Mouse (Mus musculus) brown adipose tissue, adult 24 weeks (tissue): ENCODE results near the gene Pik3r4. TPM values are rescaled to one million over a fixed set of nuclear protein-coding genes. Genes with fewer than 3 reads are reported as not detected.

Experiments used
- H3K27ac ChIP-seq: fragments of 200-500 bp; replicated peaks from 2 replicates; pipeline ENCODE4 v1.5.1; 2012; ENCODE audit warnings: low read depth, mild to moderate bottlenecking, low read length
- H3K4me1 ChIP-seq: fragments of 200-500 bp; 2 replicates; pipeline ENCODE4 v1.6.1; 2012; ENCODE audit warnings: low read length, mixed read lengths; ENCODE audit not compliant: control insufficient read depth, insufficient read depth, insufficient read length
- H3K4me3 ChIP-seq: fragments of 200-500 bp; 2 replicates; pipeline ENCODE4 v1.5.1; 2012; ENCODE audit warnings: low read depth, mild to moderate bottlenecking, low read length, moderate library complexity; ENCODE audit not compliant: insufficient read depth
- polyA plus RNA-seq: library from polyadenylated mRNA; stranded (reverse); fragments of >200 nt; gene quantifications from 2 replicates; pipeline ENCODE4 v1.2.4, GENCODE M21; 2012; ENCODE audit not compliant: missing spikeins, insufficient read depth, insufficient read length

The Pik3r4 gene
- polyA plus RNA-seq, 1 experiment: 8.1 TPM

- H3K4me1 ChIP-seq: no peaks in the 10 kb centered on the region
- H3K27ac ChIP-seq: no peak overlapping the region
- H3K4me3 ChIP-seq: no peak overlapping the region
Observed at GRCm38 (mm10) chr9:105720430-105720829, 77.7 kb downstream of the Pik3r4 start.

- H3K4me3 ChIP-seq: no peak overlapping the region
- no peaks in the 10 kb centered on the region for H3K4me1 ChIP-seq
- H3K27ac ChIP-seq: no peak overlapping the region
Observed at GRCm38 (mm10) chr9:105731976-105732375, 89.2 kb downstream of the Pik3r4 start.

- Histone ChIP-seq H3K4me1 (no peaks in the 10 kb centered on the region), H3K4me3 (no peak overlapping the region), H3K27ac (no peak overlapping the region)
Observed at GRCm38 (mm10) chr9:105734651-105735050, 91.9 kb downstream of the Pik3r4 start.

- Histone ChIP-seq H3K4me3 (no peak overlapping the region), H3K27ac (no peak overlapping the region), H3K4me1 (no peaks in the 10 kb centered on the region)
Observed at GRCm38 (mm10) chr9:105735195-105735594, 92.4 kb downstream of the Pik3r4 start.

Other genes starting within 250 kb of the Pik3r4 start
- gene Aste1, start 247.6 kb upstream of the Pik3r4 start, polyA plus RNA-seq: 7.3 and 11.8 TPM in 2 replicates
- gene Nek11, start 247.5 kb upstream of the Pik3r4 start, polyA plus RNA-seq: not detected in 2 replicates
- gene Atp2c1, start 115.7 kb upstream of the Pik3r4 start, polyA plus RNA-seq: 20.1 and 33.0 TPM in 2 replicates
- gene Col6a6, start 185.2 kb downstream of the Pik3r4 start, polyA plus RNA-seq: 0.75 and 1.4 TPM in 2 replicates